Mouse (Mus musculus) left cerebral cortex, adult 2 months (tissue): ENCODE data around the gene 4931409K22Rik. TPM values are rescaled to one million over a fixed set of nuclear protein-coding genes. Genes with fewer than 3 reads are reported as not detected.

ENCODE experiments used
- DNase-seq, 2 experiments: peaks; one replicate each; pipeline ENCODE4 v3.0.0; 2021 to 2022; ENCODE audit warnings: low spot score in 2 of 2, mixed read lengths in 1 of 2; ENCODE audit errors: extremely low spot score in 1 of 2
- H3K27ac ChIP-seq: fragments of 200-600 bp; 2 replicates; pipeline ENCODE4 v1.8.1; 2022
- H3K4me3 ChIP-seq: fragments of 200-600 bp; 2 replicates; pipeline ENCODE4 v1.8.1; 2022
- CTCF ChIP-seq: fragments of 200-600 bp; IDR thresholded peaks from 2 replicates; pipeline ENCODE4 v1.8.1; 2022; ENCODE audit warnings: antibody characterized with exemption, mild to moderate bottlenecking, moderate library complexity
- intact Hi-C: fragments of 180-260 bp; cut with DNase I; formaldehyde crosslinking; loops from one replicate; pipeline ENCODE4 v1.15.1; 2025
- long read RNA-seq, 2 experiments: library from polyadenylated mRNA; stranded (forward); transcript quantifications; one replicate each; pipeline ENCODE4 v2.0.0; 2021; ENCODE audit warnings: borderline mapping rate in 2 of 2
- total RNA-seq, 2 experiments: library from RNA; stranded (reverse); gene quantifications; 2 replicates each; pipeline ENCODE4 v1.2.3; 2021

Gene 4931409K22Rik
- total RNA-seq = under 1 TPM in 1 of 2 experiments, not detected in 1; 0.14 TPM
- long read RNA-seq, experiment 1 = 0 reads
- long read RNA-seq, experiment 2 = 0 reads

DNA sequence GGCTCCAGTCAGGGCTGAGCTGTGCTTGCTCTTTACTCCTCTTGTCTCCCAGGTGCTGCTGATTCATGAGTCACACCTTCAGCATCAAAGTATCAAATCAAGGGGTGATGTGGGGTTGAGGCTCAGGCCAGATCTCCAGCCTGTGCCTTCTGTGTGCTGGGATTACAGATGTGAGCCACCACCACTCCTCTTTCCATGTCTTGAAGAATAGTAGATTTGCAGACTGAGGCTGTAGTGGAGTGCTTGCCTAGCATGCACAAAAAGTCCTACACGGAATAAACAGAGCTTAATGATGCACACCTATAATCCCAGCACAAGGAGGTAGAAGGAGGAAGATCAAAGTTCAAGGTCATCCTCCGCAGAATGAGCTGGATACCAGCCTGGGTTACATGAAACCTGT, at the start of gene 4931409K22Rik:
4931409K22Rik (minus strand) TSS at position 101 of the 400 bp plus-strand sequence.
- intact Hi-C loops = no loop called here
- DNase-seq = no peak
- H3K4me3 ChIP-seq = no peak within 1 kb of the TSS
- no peak for TF ChIP-seq CTCF
- no peak within 1 kb of the TSS for H3K27ac ChIP-seq

DNA sequence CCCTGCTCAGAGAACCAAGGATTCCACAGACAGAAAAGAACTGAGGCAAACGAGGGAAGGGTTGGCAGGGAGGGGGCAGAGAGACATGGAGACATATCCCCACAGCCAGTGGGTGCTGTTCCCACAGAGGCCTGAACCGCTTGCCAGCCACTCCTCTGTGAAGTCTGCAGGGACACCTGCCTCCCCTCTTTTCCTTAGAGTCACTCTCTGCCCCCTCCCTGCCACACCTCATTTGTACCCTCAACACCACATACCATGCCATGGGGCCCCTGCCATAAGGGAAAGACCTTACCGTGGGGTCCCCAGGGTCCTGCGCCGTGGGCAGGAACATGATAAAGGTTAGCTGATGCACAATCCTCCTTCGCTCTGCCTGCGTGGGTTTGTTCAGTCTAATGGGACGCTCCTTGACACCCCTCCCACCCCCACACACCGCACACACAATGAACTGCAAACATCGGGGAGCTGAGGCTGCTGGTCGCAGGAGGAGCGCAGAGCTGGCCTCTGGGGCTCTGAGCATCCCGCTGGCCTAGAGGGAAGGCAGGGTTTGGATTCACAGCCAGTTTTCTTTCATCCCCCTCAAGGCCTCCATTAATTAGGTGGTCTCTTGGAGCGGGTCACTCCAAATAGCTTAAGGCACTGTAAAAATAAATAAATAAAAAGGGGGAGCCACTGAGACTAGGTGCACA, 49.5 kb upstream of the 4931409K22Rik start:
- DNase-seq = peak in 1 of 2 experiments; percentile 11
- intact Hi-C loops = loop anchor here (2.0 kb wide), 1 partner anchor 47 kb away; no protein-coding TSS in a partner anchor
- H3K27ac ChIP-seq = peak overlapping the region; percentile 61
- no peak for TF ChIP-seq CTCF
- no peak overlapping the region for H3K4me3 ChIP-seq

DNA sequence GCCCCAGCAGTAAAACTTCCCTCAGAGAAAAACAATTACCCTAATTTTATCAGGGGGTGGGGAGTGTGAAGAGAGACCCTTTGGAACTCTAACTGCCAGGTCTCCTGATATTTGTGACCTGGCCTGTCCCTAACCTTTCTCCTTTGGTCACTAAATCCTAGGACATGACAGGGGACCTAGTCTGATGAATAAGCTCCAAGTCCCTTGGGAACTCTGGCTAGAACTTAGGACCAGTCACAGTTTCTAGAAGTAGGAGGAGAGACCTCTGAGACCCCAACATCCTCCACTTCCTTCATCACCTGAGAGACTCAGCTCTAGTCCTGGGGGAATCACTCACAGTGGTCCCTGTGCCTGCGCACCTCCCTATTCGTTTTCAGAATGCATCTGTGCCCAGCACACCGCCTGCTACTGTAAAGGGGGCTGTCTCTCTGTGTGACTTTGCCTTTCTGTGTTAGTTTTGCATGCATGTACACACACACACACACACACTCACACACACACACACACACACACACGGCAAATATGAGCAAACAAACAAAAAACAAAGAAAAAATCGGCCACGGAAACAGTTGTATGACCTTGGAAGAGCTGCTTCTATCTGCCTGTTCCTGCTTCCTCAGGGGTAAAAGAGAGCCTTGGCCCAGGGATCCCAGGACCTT, 48.8 kb upstream of the 4931409K22Rik start:
- DNase-seq = peak in 1 of 2 experiments; percentile 8
- intact Hi-C loops = loop anchor here (2.0 kb wide), 1 partner anchor 47 kb away; no protein-coding TSS in a partner anchor
- TF ChIP-seq CTCF = no peak
- Histone ChIP-seq H3K4me3 (peak overlapping the region; percentile 63), H3K27ac (peak overlapping the region; percentile 94)

DNA sequence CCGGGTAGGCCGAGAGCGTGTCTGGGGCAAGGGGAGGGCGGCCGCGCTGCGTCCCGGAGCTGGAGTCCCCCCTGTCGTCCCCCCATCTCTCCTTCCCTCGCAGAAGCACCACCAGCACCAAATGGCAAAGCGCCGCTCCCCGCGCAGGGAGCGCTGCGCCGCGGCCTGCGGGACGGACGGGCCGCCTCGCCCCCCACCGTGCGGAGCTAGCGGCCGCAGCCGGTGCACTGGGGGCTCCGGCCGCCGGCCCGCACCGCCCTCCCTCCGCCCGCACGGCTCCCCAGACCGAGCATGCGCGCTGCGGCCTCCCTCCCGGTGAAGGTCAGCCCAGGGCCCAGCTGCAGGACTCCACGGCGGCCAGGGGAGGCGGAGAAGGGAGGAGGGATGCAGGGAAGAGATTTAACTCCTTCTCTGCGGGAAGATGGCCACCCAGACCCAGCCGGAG, 48.1 kb upstream of the 4931409K22Rik start:
- intact Hi-C loops = loop anchor here (2.0 kb wide), 1 partner anchor 48 kb away; no protein-coding TSS in a partner anchor
- Histone ChIP-seq H3K4me3 (peak overlapping the region; percentile 63), H3K27ac (peak overlapping the region; percentile 94)
- peak; percentile 76 to 79 for DNase-seq
- peak; percentile 31 for TF ChIP-seq CTCF

- no peak for DNase-seq
- intact Hi-C loops = loop anchor here (2.0 kb wide), 1 partner anchor 49 kb away; no protein-coding TSS in a partner anchor
- H3K27ac ChIP-seq = peak overlapping the region; percentile 94
- TF ChIP-seq CTCF = no peak
- peak overlapping the region; percentile 63 for H3K4me3 ChIP-seq
These were observed 47.6 kb upstream of the 4931409K22Rik start for GRCm38 (mm10) chr5:24604080-24604655.

GRCm38 (mm10) chr5:24603431-24604010, 46.9 kb upstream of the 4931409K22Rik start:
- TF ChIP-seq CTCF = no peak
- DNase-seq = no peak
- intact Hi-C loops = loop anchor here (2.0 kb wide), 1 partner anchor 49 kb away; no protein-coding TSS in a partner anchor

DNA sequence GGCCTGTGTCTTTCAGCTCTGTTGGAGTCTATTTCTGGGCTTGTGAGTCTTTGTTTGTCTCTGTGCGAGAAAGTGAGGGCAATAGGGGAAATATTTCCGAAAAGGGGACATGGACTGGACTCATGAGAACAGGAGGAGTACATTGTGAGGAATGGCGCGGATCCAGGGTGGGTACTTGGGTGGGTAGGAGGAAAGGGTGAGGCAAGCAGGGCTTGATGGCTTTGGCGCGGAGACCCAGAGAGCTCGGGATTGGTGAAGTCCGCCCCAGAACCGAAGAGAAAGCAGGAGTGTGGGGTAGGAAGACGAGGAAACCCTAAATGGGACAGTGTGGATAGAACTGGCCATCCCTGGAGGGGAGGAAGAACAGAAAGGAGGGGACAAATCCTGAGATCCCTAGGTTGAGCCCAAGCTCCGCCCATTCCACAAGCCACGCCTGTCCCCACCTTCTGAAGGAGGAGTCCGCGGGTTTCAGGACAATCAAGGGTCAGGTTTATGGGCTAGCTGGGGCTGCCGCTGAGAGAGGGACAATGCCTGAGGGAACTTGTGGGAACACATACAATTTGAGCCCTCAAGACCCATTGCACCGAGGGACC, 46.2 kb upstream of the 4931409K22Rik start:
- peak in 1 of 2 experiments; percentile 61 for DNase-seq
- intact Hi-C loops = no loop called here
- no peak for TF ChIP-seq CTCF
- H3K4me3 ChIP-seq = peak overlapping the region; percentile 49
- peak overlapping the region; percentile 87 for H3K27ac ChIP-seq

More at GRCm38 (mm10) chr5:24603431-24604010, 46.9 kb upstream of the 4931409K22Rik start:
- Histone ChIP-seq H3K4me3 (no peak overlapping the region), H3K27ac (peak overlapping the region; percentile 94)

GRCm38 (mm10) chr5:24601911-24602750, 45.5 kb upstream of the 4931409K22Rik start:
- TF ChIP-seq CTCF = no peak
- Histone ChIP-seq H3K4me3 (peak overlapping the region; percentile 49), H3K27ac (peak overlapping the region; percentile 87)
- intact Hi-C loops = no loop called here
- DNase-seq = peak in 1 of 2 experiments; percentile 60

GRCm38 (mm10) chr5:24601071-24601835, 44.6 kb upstream of the 4931409K22Rik start:
- no peak for DNase-seq
- peak overlapping the region; percentile 49 for H3K4me3 ChIP-seq
- intact Hi-C loops = no loop called here
- H3K27ac ChIP-seq = peak overlapping the region; percentile 76
- TF ChIP-seq CTCF = no peak

- no peak for DNase-seq
- TF ChIP-seq CTCF = no peak
- intact Hi-C loops = no loop called here
- no peak overlapping the region for H3K4me3 ChIP-seq
- no peak overlapping the region for H3K27ac ChIP-seq
These were observed 43.6 kb upstream of the 4931409K22Rik start for GRCm38 (mm10) chr5:24600236-24600635.
